Mouse (Mus musculus): ENCODE data around the gene Phlda2. TPM values are rescaled to one million over a fixed set of nuclear protein-coding genes. Genes with fewer than 3 reads are reported as not detected.
A peak's percentile ranks its signal among the peaks of the same experiment; 100 is the strongest.

Phlda2 gene
- total and polyA plus RNA-seq, 3 experiments, result 3.2 to 22.1 (median 6.4) TPM

DNA sequence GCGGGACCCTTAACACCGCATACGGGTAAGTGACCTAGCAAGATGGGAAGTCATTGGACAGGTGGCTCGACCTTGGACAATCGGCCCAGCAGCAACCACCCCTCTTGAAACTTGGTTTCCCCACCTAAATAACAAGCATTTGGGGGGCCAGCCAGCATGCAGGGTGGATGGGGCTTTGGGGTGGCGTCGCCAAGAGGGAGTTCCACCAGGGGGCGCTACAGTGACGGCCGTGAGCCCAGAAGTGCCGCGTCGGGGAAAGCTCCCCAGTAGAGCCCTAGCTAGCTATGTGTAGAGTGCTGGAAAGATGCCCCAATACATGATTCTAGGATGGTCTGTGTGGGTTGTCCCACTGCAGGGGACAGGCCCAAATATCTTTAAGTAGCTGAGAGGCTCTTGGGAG is 22.5 kb downstream of the Phlda2 start:
- peaks cover 22% of the 10 kb centered on the region for H3K4me1 ChIP-seq (ENCODE audit: insufficient read depth, low read depth, low read length)
- H3K27me3 ChIP-seq (ENCODE audit: insufficient read depth, low read length), result peaks cover 63% of the 10 kb centered on the region
- H3K9me3 ChIP-seq (replicated peaks), result no peaks in the 10 kb centered on the region
- DNase-seq (ENCODE audit: low spot score) (peak; percentile 71), ATAC-seq (ENCODE audit: extremely low read depth, insufficient number of reproducible peaks, low FRiP score, poor library complexity, severe bottlenecking) (0 out of 2 replicates have a peak, but pooled peaks have one; percentile 34)
- no peaks in the 10 kb centered on the region for H3K36me3 ChIP-seq (replicated peaks)
- no peak overlapping the region for H3K4me3 ChIP-seq (ENCODE audit: low read depth, low read length)
- TF ChIP-seq GATA1 (IDR thresholded peaks at IDR 0.05; ENCODE audit: borderline replicate concordance, low read length), result no peak
- TF ChIP-seq CTCF (IDR thresholded peaks at IDR 0.05; ENCODE audit: low read depth, low read length), result peak; percentile 50
- TF ChIP-seq POLR2AphosphoS5 (IDR thresholded peaks at IDR 0.05; ENCODE audit: insufficient replicate concordance, low read depth, low read length), result no peak

DNA sequence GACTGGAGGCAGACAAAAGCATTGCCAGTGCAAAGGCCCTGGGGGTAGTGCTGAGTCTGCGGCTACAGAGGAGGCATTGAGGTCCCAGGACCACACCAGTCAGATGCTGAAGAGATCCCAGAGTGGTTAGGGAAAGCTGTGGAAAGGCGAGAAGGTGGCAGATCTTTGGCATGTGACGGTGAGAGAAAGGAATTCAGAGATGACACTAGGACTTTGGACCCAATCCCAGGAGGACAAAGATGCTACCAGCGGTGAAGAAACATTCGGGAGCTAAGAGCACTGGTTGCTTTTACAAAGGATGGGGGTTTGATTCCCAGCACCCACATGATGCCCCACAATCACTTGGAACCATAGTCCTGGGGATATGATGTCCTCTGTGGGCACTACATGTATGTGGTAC is 25.1 kb downstream of the Phlda2 start:
- no peak for TF ChIP-seq GATA1 (IDR thresholded peaks at IDR 0.05; ENCODE audit: borderline replicate concordance, low read length)
- TF ChIP-seq TAL1 (conservative IDR thresholded peaks at IDR 0.05; ENCODE audit: low read depth, low read length), result no peak
- TF ChIP-seq POLR2AphosphoS5 (IDR thresholded peaks at IDR 0.05; ENCODE audit: insufficient replicate concordance, low read depth, low read length), result no peak
- TF ChIP-seq GATA2 (IDR thresholded peaks at IDR 0.05; ENCODE audit: borderline replicate concordance, low read depth, low read length), result no peak
- no peak for TF ChIP-seq CTCF (IDR thresholded peaks at IDR 0.05; ENCODE audit: low read depth, low read length)

DNA sequence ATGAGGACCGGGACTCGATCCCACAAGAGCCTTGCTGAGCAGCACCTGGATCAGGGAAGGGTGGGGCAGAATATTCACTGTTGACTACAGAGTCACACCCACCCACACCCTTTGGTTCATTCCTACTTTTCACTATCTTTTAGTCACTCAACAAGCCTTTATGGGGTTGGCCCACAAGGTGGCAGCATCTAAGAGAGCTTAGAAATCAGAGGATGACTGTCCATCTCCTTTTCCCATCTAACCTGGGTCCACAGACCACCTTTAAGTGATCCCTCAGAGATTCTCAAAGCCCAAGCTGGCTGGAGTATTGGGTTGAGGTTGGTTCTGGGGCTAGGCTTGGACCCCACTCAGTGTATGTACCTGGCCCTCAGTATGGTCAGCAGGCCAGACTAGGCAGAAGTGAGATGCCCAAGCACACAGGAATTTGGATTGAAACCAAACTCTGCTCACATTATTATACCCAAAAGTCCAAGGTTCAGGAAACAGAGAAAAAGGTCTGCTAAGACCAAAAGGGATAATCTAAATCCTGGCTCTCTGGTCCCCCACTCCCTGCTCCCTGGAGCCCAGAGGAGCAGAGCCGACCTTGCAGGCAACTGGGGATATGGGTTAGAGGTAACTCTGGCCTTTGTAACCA is 26.1 kb downstream of the Phlda2 start:
- Histone ChIP-seq H3K4me3 (ENCODE audit: low read depth, low read length) (no peak overlapping the region), H3K9me3 (replicated peaks) (no peaks in the 10 kb centered on the region), H3K27me3 (ENCODE audit: insufficient read depth, low read length) (peaks cover 53% of the 10 kb centered on the region), H3K4me1 (ENCODE audit: insufficient read depth, low read depth, low read length) (peaks cover 33% of the 10 kb centered on the region), H3K36me3 (replicated peaks) (no peaks in the 10 kb centered on the region)
- no peak for TF ChIP-seq POLR2AphosphoS5 (IDR thresholded peaks at IDR 0.05; ENCODE audit: insufficient replicate concordance, low read depth, low read length)
- no peak for TF ChIP-seq CTCF (IDR thresholded peaks at IDR 0.05; ENCODE audit: low read depth, low read length)
- TF ChIP-seq GATA2 (IDR thresholded peaks at IDR 0.05; ENCODE audit: borderline replicate concordance, low read depth, low read length), result no peak
- no peak for ATAC-seq (ENCODE audit: extremely low read depth, insufficient number of reproducible peaks, low FRiP score, poor library complexity, severe bottlenecking)
- no peak for DNase-seq (ENCODE audit: low spot score)

More for the DNA sequence above, 25.1 kb downstream of the Phlda2 start:
- Histone ChIP-seq H3K4me1 (ENCODE audit: insufficient read depth, low read depth, low read length) (peaks cover 38% of the 10 kb centered on the region), H3K36me3 (replicated peaks) (no peaks in the 10 kb centered on the region), H3K9me3 (replicated peaks) (no peaks in the 10 kb centered on the region), H3K4me3 (ENCODE audit: low read depth, low read length) (no peak overlapping the region), H3K27me3 (ENCODE audit: insufficient read depth, low read length) (peaks cover 53% of the 10 kb centered on the region)
- ATAC-seq (ENCODE audit: extremely low read depth, insufficient number of reproducible peaks, low FRiP score, poor library complexity, severe bottlenecking) (no peak), DNase-seq (ENCODE audit: low spot score) (no peak)

DNA sequence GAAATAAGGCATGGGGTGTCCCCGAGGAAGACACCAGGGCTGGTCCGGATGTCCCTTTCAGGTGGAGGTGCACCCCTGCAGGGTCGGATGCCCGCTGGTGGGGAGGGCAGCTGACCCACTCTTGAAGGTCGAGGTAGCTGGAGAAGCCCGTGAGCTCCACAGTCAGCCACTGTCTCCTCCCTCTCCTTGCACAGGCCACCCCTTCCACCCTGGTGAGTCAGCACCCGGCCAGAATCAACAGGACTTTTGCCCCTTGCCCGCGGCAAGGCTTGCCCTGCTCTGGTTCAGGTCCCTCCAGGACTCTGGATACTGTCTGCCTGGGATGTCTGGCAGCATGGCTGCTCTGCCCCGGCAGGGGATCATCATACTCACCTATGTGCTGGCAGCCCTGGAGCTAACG is 27.1 kb downstream of the Phlda2 start:
- Histone ChIP-seq H3K4me3 (ENCODE audit: low read depth, low read length) (no peak overlapping the region), H3K9me3 (replicated peaks) (no peaks in the 10 kb centered on the region), H3K27me3 (ENCODE audit: insufficient read depth, low read length) (peaks cover 54% of the 10 kb centered on the region), H3K4me1 (ENCODE audit: insufficient read depth, low read depth, low read length) (peaks cover 28% of the 10 kb centered on the region), H3K36me3 (replicated peaks) (no peaks in the 10 kb centered on the region)
- ATAC-seq (ENCODE audit: extremely low read depth, insufficient number of reproducible peaks, low FRiP score, poor library complexity, severe bottlenecking) (no peak), DNase-seq (ENCODE audit: low spot score) (no peak)
- no peak for TF ChIP-seq TAL1 (conservative IDR thresholded peaks at IDR 0.05; ENCODE audit: low read depth, low read length)
- TF ChIP-seq GATA2 (IDR thresholded peaks at IDR 0.05; ENCODE audit: borderline replicate concordance, low read depth, low read length), result no peak
- no peak for TF ChIP-seq POLR2AphosphoS5 (IDR thresholded peaks at IDR 0.05; ENCODE audit: insufficient replicate concordance, low read depth, low read length)
- no peak for TF ChIP-seq GATA1 (IDR thresholded peaks at IDR 0.05; ENCODE audit: borderline replicate concordance, low read length)
- no peak for TF ChIP-seq CTCF (IDR thresholded peaks at IDR 0.05; ENCODE audit: low read depth, low read length)

DNA sequence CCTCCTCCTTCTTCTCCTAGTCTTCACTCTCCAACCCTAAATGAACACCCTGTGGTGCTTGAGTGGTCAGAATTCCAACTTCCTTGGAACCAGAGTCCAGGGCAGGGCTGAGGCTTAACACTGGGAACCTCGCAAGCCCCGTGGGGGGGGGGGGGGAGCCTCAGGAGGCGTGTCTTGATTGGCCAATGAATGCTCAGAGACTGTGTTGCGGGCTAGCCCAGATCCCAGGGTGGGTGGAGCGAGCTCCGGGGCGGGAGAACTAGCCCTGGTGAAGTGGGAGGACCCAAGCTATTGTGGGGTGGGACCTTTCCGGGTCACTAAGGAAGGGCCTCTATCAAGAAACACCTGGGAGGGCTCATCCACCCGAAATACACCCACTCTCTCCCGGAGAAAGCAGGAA is 28.1 kb downstream of the Phlda2 start:
- H3K27me3 ChIP-seq (ENCODE audit: insufficient read depth, low read length), result peaks cover 60% of the 10 kb centered on the region
- H3K9me3 ChIP-seq (replicated peaks), result no peaks in the 10 kb centered on the region
- no peaks in the 10 kb centered on the region for H3K36me3 ChIP-seq (replicated peaks)
- no peak overlapping the region for H3K4me3 ChIP-seq (ENCODE audit: low read depth, low read length)
- DNase-seq (ENCODE audit: low spot score) (peak; percentile 32), ATAC-seq (ENCODE audit: extremely low read depth, insufficient number of reproducible peaks, low FRiP score, poor library complexity, severe bottlenecking) (0 out of 2 replicates have a peak, but pooled peaks have one; percentile 35)
- H3K4me1 ChIP-seq (ENCODE audit: insufficient read depth, low read depth, low read length), result peaks cover 24% of the 10 kb centered on the region
- TF ChIP-seq GATA2 (IDR thresholded peaks at IDR 0.05; ENCODE audit: borderline replicate concordance, low read depth, low read length) (no peak), POLR2AphosphoS5 (IDR thresholded peaks at IDR 0.05; ENCODE audit: insufficient replicate concordance, low read depth, low read length) (no peak), CTCF (IDR thresholded peaks at IDR 0.05; ENCODE audit: low read depth, low read length) (no peak), TAL1 (conservative IDR thresholded peaks at IDR 0.05; ENCODE audit: low read depth, low read length) (no peak), GATA1 (IDR thresholded peaks at IDR 0.05; ENCODE audit: borderline replicate concordance, low read length) (no peak)

DNA sequence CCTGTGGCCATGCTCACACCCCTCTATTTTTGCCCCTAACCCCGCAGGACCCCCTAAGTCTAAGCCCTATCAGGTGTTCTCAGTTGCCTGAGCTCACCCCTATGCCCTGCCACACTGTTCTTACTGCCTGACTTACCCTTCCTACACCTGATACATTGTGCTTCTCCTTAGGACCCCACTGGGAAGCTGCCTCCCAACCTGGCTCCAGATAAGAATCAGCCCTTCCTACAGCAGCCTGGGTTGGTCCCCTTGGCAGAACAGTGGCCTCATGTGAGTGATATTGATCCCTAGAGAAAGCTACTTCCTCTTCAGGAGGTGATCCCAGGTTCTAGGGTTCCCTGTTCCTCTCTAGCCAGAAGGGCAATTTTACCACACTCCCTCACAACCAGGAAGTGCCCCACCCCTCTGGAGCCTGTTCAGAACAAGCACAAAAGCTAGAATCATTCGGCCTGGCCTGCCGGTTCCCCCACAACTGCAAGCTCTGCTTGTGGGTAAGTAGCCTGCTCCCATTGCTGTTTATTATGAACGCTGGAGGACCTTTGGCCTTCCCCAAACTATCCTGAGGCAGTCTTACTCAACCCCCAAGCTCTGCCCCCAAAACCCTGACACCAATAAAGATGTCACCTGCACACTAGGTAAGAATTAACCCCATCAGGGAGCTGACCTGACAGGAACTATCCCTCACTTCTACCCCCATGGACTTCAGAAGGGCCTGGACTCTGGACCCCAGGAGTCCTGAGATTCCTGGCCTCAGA is 29.4 kb downstream of the Phlda2 start, which contains the start of gene Slc22a18:
Gene Slc22a18, plus strand, starts transcription at position 390 of the 755 bp plus-strand sequence.
- ATAC-seq (ENCODE audit: extremely low read depth, insufficient number of reproducible peaks, low FRiP score, poor library complexity, severe bottlenecking) (peak; percentile 69), DNase-seq (ENCODE audit: low spot score) (peak; percentile 73)
- TF ChIP-seq GATA1 (IDR thresholded peaks at IDR 0.05; ENCODE audit: borderline replicate concordance, low read length), result no peak
- no peak for TF ChIP-seq TAL1 (conservative IDR thresholded peaks at IDR 0.05; ENCODE audit: low read depth, low read length)
- TF ChIP-seq GATA2 (IDR thresholded peaks at IDR 0.05; ENCODE audit: borderline replicate concordance, low read depth, low read length), result no peak
- no peak for TF ChIP-seq CTCF (IDR thresholded peaks at IDR 0.05; ENCODE audit: low read depth, low read length)
- no peak for TF ChIP-seq POLR2AphosphoS5 (IDR thresholded peaks at IDR 0.05; ENCODE audit: insufficient replicate concordance, low read depth, low read length)
- no peaks in the 10 kb centered on the region for H3K36me3 ChIP-seq (replicated peaks)
- H3K9me3 ChIP-seq (replicated peaks), result no peaks in the 10 kb centered on the region
- H3K4me1 ChIP-seq (ENCODE audit: insufficient read depth, low read depth, low read length), result peaks cover 24% of the 10 kb centered on the region
- H3K27me3 ChIP-seq (ENCODE audit: insufficient read depth, low read length), result peaks cover 60% of the 10 kb centered on the region
- H3K4me3 ChIP-seq (ENCODE audit: low read depth, low read length), result peak within 1 kb of the TSS; percentile 53; the same call in 1 of the 2 replicates

Measured in G1E (cell line).